Mouse (Mus musculus) heart, adult 10 weeks (tissue): ENCODE results near the gene Galt. TPM values are rescaled to one million over a fixed set of nuclear protein-coding genes. Genes with fewer than 3 reads are reported as not detected.

ENCODE experiments used
- polyA plus RNA-seq: library from polyadenylated mRNA; stranded (reverse); fragments of 350-450 nt; fragmentation: Illumina TruSeq; extraction: RNeasy Lipid Tissue Mini Kit (QIAGEN cat#74804); gene quantifications from one replicate; pipeline ENCODE4 v1.2.3, GENCODE M21; 2014; ENCODE audit warnings: low read depth, low replicate concordance

Gene Galt
- polyA plus RNA-seq = 65.1 TPM

GRCm38 (mm10) chr4:41754797-41755337 is at the start of gene Galt:
Galt (plus strand) TSS chr4:41755228.

GRCm38 (mm10) chr4:41713197-41714067 is 41.6 kb upstream of the Galt start, which contains the start of gene Rpp25l:
Rpp25l (minus strand) TSS chr4:41713534.

GRCm38 (mm10) chr4:41722918-41723351 is 32.1 kb upstream of the Galt start, which contains the start of gene Dctn3:
Dctn3 (minus strand) TSS chr4:41723170.

GRCm38 (mm10) chr4:41731052-41731765 is 23.8 kb upstream of the Galt start, which contains the start of gene Arid3c:
Arid3c (minus strand) TSS chr4:41731142.

GRCm38 (mm10) chr4:41755338-41756305 is 594 bp downstream of the Galt start, which contains the start of gene Sigmar1:
Sigmar1 (minus strand) TSS chr4:41756157.

GRCm38 (mm10) chr4:41774002-41774401 is 19.0 kb downstream of the Galt start, which contains the start of gene Ccl27a:
Ccl27a (minus strand) TSS chr4:41774247.

Other genes starting within 250 kb of the Galt start
- gene 1110017D15Rik, start 237.9 kb upstream of the Galt start, polyA plus RNA-seq = not detected
- gene Fam219a, start 185.7 kb upstream of the Galt start, polyA plus RNA-seq = 15.1 TPM
- 2.3 TPM for gene Dnaic1, start 185.5 kb upstream of the Galt start, polyA plus RNA-seq
- 10.1 TPM for gene Enho, start 114.9 kb upstream of the Galt start, polyA plus RNA-seq
- gene Cntfr, start 58.1 kb upstream of the Galt start, polyA plus RNA-seq = 6.3 TPM
- gene Il11ra1, start 55.2 kb upstream of the Galt start, polyA plus RNA-seq = 114 TPM
- 27.5 TPM for gene Rpp25l, start 41.7 kb upstream of the Galt start, polyA plus RNA-seq
- gene Dctn3, start 32.1 kb upstream of the Galt start, polyA plus RNA-seq = 70.5 TPM
- gene Arid3c, start 24.1 kb upstream of the Galt start, polyA plus RNA-seq = not detected
- 24.3 TPM for gene Sigmar1, start 929 bp downstream of the Galt start, polyA plus RNA-seq
- gene Ccl27a, start 19.0 kb downstream of the Galt start, polyA plus RNA-seq = 25.4 TPM
- gene Gm21541, start 148.4 kb downstream of the Galt start, polyA plus RNA-seq = not detected
- not detected for gene Gm20878, start 186.3 kb downstream of the Galt start, polyA plus RNA-seq
- gene Fam205a4, start 210.8 kb downstream of the Galt start, polyA plus RNA-seq = 0.10 TPM